Mouse (Mus musculus): ENCODE measurements around the gene Spef2. TPM values are rescaled to one million over a fixed set of nuclear protein-coding genes. Genes with fewer than 3 reads are reported as not detected.

Gene Spef2
- polyA plus RNA-seq, 1 experiment from 2014 or later = 0.42 TPM

- H3K4me2 ChIP-seq (ENCODE audit: low read length) = no peak overlapping the region
- no peak for ATAC-seq (replicated peaks; ENCODE audit: low FRiP score, low read depth)
- no peak for DNase-seq (ENCODE audit: low spot score)
- H3K4me1 ChIP-seq (replicated peaks; ENCODE audit: insufficient read depth, low read length) = no peaks in the 10 kb centered on the region
- H3K9me3 ChIP-seq (replicated peaks; ENCODE audit: low read length) = no peaks in the 10 kb centered on the region
- 65% methylated on average over 2 of the region's 2 CpGs for WGBS
- no peak overlapping the region for H3K9ac ChIP-seq (ENCODE audit: low read depth, low read length)
- H3K27ac ChIP-seq = no peak overlapping the region
- H3K4me3 ChIP-seq (replicated peaks; ENCODE audit: low read depth, low read length) = no peak overlapping the region
- no peaks in the 10 kb centered on the region for H3K36me3 ChIP-seq (ENCODE audit: insufficient read depth, low read length)
- H3K27me3 ChIP-seq (ENCODE audit: insufficient read depth, low read length) = no peaks in the 10 kb centered on the region
- TF ChIP-seq CTCF (IDR thresholded peaks at IDR 0.05; ENCODE audit: low read depth) = no peak
Observed at GRCm38 (mm10) chr15:9624619-9625018, 124.0 kb downstream of the Spef2 start.

- H3K27ac ChIP-seq = no peak overlapping the region
- H3K36me3 ChIP-seq (ENCODE audit: insufficient read depth, low read length) = no peaks in the 10 kb centered on the region
- H3K4me3 ChIP-seq (replicated peaks; ENCODE audit: low read depth, low read length) = no peak overlapping the region
- no peak overlapping the region for H3K9ac ChIP-seq (ENCODE audit: low read depth, low read length)
- H3K4me2 ChIP-seq (ENCODE audit: low read length) = no peak overlapping the region
- H3K4me1 ChIP-seq (replicated peaks; ENCODE audit: insufficient read depth, low read length) = no peaks in the 10 kb centered on the region
- no peak for ATAC-seq (replicated peaks; ENCODE audit: low FRiP score, low read depth)
- no peaks in the 10 kb centered on the region for H3K9me3 ChIP-seq (replicated peaks; ENCODE audit: low read length)
- 64% methylated on average over 4 of the region's 4 CpGs for WGBS
- H3K27me3 ChIP-seq (ENCODE audit: insufficient read depth, low read length) = no peaks in the 10 kb centered on the region
- DNase-seq (ENCODE audit: low spot score) = peak; percentile 31
- TF ChIP-seq CTCF (IDR thresholded peaks at IDR 0.05; ENCODE audit: low read depth) = peak; percentile 76
Observed at GRCm38 (mm10) chr15:9608177-9608576, 140.5 kb downstream of the Spef2 start.

GRCm38 (mm10) chr15:9600088-9600455 is 148.6 kb downstream of the Spef2 start:
- DNase-seq (ENCODE audit: low spot score) = no peak
- TF ChIP-seq CTCF (IDR thresholded peaks at IDR 0.05; ENCODE audit: low read depth) = no peak
- 90% methylated on average over 6 of the region's 6 CpGs for WGBS

GRCm38 (mm10) chr15:9599382-9600087 is 149.1 kb downstream of the Spef2 start:
- Histone ChIP-seq H3K4me2 (ENCODE audit: low read length) (no peak overlapping the region), H3K27me3 (ENCODE audit: insufficient read depth, low read length) (no peaks in the 10 kb centered on the region), H3K4me1 (replicated peaks; ENCODE audit: insufficient read depth, low read length) (no peaks in the 10 kb centered on the region), H3K27ac (no peak overlapping the region), H3K36me3 (ENCODE audit: insufficient read depth, low read length) (no peaks in the 10 kb centered on the region), H3K9me3 (replicated peaks; ENCODE audit: low read length) (no peaks in the 10 kb centered on the region), H3K9ac (ENCODE audit: low read depth, low read length) (no peak overlapping the region), H3K4me3 (replicated peaks; ENCODE audit: low read depth, low read length) (no peak overlapping the region)
- ATAC-seq (replicated peaks; ENCODE audit: low FRiP score, low read depth) (no peak), DNase-seq (ENCODE audit: low spot score) (no peak)
- no peak for TF ChIP-seq CTCF (IDR thresholded peaks at IDR 0.05; ENCODE audit: low read depth)
- 79% methylated on average over 12 of the region's 12 CpGs for WGBS

More at GRCm38 (mm10) chr15:9600088-9600455, 148.6 kb downstream of the Spef2 start:
- Histone ChIP-seq H3K4me1 (replicated peaks; ENCODE audit: insufficient read depth, low read length) (no peaks in the 10 kb centered on the region), H3K9me3 (replicated peaks; ENCODE audit: low read length) (no peaks in the 10 kb centered on the region), H3K9ac (ENCODE audit: low read depth, low read length) (no peak overlapping the region), H3K36me3 (ENCODE audit: insufficient read depth, low read length) (no peaks in the 10 kb centered on the region), H3K27ac (no peak overlapping the region), H3K4me3 (replicated peaks; ENCODE audit: low read depth, low read length) (no peak overlapping the region), H3K27me3 (ENCODE audit: insufficient read depth, low read length) (no peaks in the 10 kb centered on the region), H3K4me2 (ENCODE audit: low read length) (no peak overlapping the region)
- no peak for ATAC-seq (replicated peaks; ENCODE audit: low FRiP score, low read depth)

- Histone ChIP-seq H3K4me1 (replicated peaks; ENCODE audit: insufficient read depth, low read length) (no peaks in the 10 kb centered on the region), H3K4me2 (ENCODE audit: low read length) (no peak overlapping the region), H3K4me3 (replicated peaks; ENCODE audit: low read depth, low read length) (no peak overlapping the region), H3K9me3 (replicated peaks; ENCODE audit: low read length) (no peaks in the 10 kb centered on the region), H3K9ac (ENCODE audit: low read depth, low read length) (no peak overlapping the region), H3K27ac (no peak overlapping the region), H3K27me3 (ENCODE audit: insufficient read depth, low read length) (no peaks in the 10 kb centered on the region), H3K36me3 (ENCODE audit: insufficient read depth, low read length) (no peaks in the 10 kb centered on the region)
- ATAC-seq (replicated peaks; ENCODE audit: low FRiP score, low read depth) = 0 out of 2 replicates have a peak, but pooled peaks have one; percentile 52
- WGBS = 86% methylated on average over 6 of the region's 6 CpGs
- no peak for TF ChIP-seq CTCF (IDR thresholded peaks at IDR 0.05; ENCODE audit: low read depth)
- DNase-seq (ENCODE audit: low spot score) = no peak
Observed at GRCm38 (mm10) chr15:9596298-9597060, 152.2 kb downstream of the Spef2 start.

- TF ChIP-seq CTCF (IDR thresholded peaks at IDR 0.05; ENCODE audit: low read depth) = no peak
- ATAC-seq (replicated peaks; ENCODE audit: low FRiP score, low read depth) (no peak), DNase-seq (ENCODE audit: low spot score) (no peak)
- H3K9ac ChIP-seq (ENCODE audit: low read depth, low read length) = no peak overlapping the region
- no peaks in the 10 kb centered on the region for H3K9me3 ChIP-seq (replicated peaks; ENCODE audit: low read length)
- H3K27me3 ChIP-seq (ENCODE audit: insufficient read depth, low read length) = no peaks in the 10 kb centered on the region
- WGBS = 90% methylated on average over 4 of the region's 4 CpGs
- no peak overlapping the region for H3K4me3 ChIP-seq (replicated peaks; ENCODE audit: low read depth, low read length)
- no peaks in the 10 kb centered on the region for H3K4me1 ChIP-seq (replicated peaks; ENCODE audit: insufficient read depth, low read length)
- H3K36me3 ChIP-seq (ENCODE audit: insufficient read depth, low read length) = no peaks in the 10 kb centered on the region
- H3K27ac ChIP-seq = no peak overlapping the region
- H3K4me2 ChIP-seq (ENCODE audit: low read length) = no peak overlapping the region
Observed at GRCm38 (mm10) chr15:9589939-9590338, 158.7 kb downstream of the Spef2 start.
